Mouse (Mus musculus): ENCODE measurements around the gene Ndufaf8. TPM values are rescaled to one million over a fixed set of nuclear protein-coding genes. Genes with fewer than 3 reads are reported as not detected.

Ndufaf8 gene
- total RNA-seq, 2 experiments from 2014 or later: 36.5 to 45.6 TPM

Small RNA genes lying within 50 kb of the gene (microRNA-seq; reads per million reads assigned to microRNA genes)
- 0 reads per million in 2 experiments for gene Gm25948

Other genes with a start within 250 kb of the Ndufaf8 start
- gene Chmp6, start 185.5 kb upstream of the Ndufaf8 start, total RNA-seq (2021): 10 to 100 TPM; 22.7 to 25.2 TPM
- 1 to 10 TPM; 3.4 to 3.9 TPM for gene Baiap2, start 156.2 kb upstream of the Ndufaf8 start, total RNA-seq (2021)
- 10 to 100 TPM in 1 of 2 experiments, 1 to 10 TPM in 1; 9.4 to 17.0 TPM for gene Aatk, start 51.8 kb upstream of the Ndufaf8 start, total RNA-seq (2021)
- 1 to 10 TPM; 7.9 to 8.5 TPM for gene Cep131, start 12.1 kb upstream of the Ndufaf8 start, total RNA-seq (2021)
- gene Tepsin, start 197 bp upstream of the Ndufaf8 start, total RNA-seq (2021): 1 to 10 TPM; 5.1 to 6.6 TPM
- 10 to 100 TPM; 56.1 to 60.8 TPM for gene Slc38a10, start 52.4 kb downstream of the Ndufaf8 start, total RNA-seq (2021)
- gene Bahcc1, start 134.0 kb downstream of the Ndufaf8 start, total RNA-seq (2021): 1 to 10 TPM; 3.4 to 8.1 TPM
- gene Actg1, start 249.6 kb downstream of the Ndufaf8 start, total RNA-seq (2021): 100 to 1,000 TPM; 308 to 391 TPM